Mouse (Mus musculus): Measurements from ENCODE around the gene Ykt6. TPM values are rescaled to one million over a fixed set of nuclear protein-coding genes. Genes with fewer than 3 reads are reported as not detected.
"Not testable (repeated sequence)": the region's sequence is repeated elsewhere in the genome, so short reads cannot be mapped to it uniquely, and the experiment has no call there.

Gene Ykt6
- polyA plus RNA-seq, 1 experiment from 2014 or later, result 95.9 TPM

DNA sequence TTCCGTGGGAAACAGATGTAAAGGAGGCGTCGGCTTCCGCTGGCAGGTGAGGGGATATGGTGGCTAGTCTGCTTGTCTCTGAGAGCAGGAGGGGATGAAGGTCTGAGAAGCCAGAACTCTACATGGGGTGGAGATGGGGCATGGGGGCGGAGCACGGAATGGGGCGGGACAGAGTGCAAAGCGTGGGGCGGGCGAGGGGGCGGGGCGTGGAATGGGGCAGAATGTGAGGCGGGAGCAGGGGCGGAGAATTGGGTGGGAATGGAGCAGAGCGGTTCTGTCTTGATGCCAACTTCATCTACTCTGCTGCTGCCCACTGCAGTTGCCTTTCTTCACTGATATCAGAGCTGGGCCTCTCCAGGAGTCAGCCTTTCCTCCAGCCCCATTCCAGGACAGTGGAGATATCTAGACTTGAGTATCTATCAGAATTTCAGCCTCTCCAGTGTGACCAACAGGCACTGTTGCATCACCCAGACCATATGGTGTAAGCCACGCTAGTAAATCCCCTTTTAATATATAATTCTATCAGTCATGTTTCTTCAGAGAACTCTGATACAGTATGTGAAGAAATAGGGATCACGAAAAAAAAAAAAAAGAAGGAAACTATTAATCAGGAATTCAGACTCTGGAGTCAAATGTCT is 35.1 kb upstream of the Ykt6 start:
- H3K9ac ChIP-seq (replicated peaks), result no peak overlapping the region
- no peak overlapping the region for H3K4me2 ChIP-seq (replicated peaks)
- 38% methylated on average over 17 of the region's 17 CpGs for WGBS
- no peaks in the 10 kb centered on the region for H3K27me3 ChIP-seq
- H3K4me1 ChIP-seq, result no peaks in the 10 kb centered on the region
- H3K27ac ChIP-seq (replicated peaks), result no peak overlapping the region
- H3K4me3 ChIP-seq, result no peak overlapping the region
- no peak for ATAC-seq (replicated peaks)
- H3K36me3 ChIP-seq, result no peaks in the 10 kb centered on the region
- H3K9me3 ChIP-seq, result no peaks in the 10 kb centered on the region

DNA sequence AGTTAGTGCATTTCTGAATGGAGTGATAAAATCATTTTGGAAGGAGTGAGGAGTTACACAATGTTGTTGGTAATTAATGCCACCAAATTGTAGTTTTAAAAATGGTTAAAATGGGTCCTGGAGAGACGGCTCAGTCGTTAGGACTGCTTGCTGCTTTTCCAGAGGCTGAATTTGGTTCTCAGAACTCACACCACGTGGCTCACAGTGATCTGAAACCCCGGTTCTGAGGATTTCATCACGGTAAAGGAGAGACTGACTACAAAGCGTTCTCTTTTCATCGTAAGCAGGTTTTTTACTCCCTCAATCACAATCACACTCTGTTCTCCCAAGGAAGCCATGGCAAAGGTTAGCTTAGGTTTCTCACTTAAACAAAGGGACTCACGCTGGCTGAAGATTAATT is 30.8 kb upstream of the Ykt6 start:
- 48% methylated on average over 8 of the region's 8 CpGs for WGBS
- Histone ChIP-seq H3K9me3 (no peaks in the 10 kb centered on the region), H3K4me2 (replicated peaks) (no peak overlapping the region), H3K9ac (replicated peaks) (no peak overlapping the region), H3K4me1 (no peaks in the 10 kb centered on the region), H3K36me3 (no peaks in the 10 kb centered on the region), H3K27ac (replicated peaks) (no peak overlapping the region), H3K27me3 (no peaks in the 10 kb centered on the region), H3K4me3 (no peak overlapping the region)
- no peak for ATAC-seq (replicated peaks)

DNA sequence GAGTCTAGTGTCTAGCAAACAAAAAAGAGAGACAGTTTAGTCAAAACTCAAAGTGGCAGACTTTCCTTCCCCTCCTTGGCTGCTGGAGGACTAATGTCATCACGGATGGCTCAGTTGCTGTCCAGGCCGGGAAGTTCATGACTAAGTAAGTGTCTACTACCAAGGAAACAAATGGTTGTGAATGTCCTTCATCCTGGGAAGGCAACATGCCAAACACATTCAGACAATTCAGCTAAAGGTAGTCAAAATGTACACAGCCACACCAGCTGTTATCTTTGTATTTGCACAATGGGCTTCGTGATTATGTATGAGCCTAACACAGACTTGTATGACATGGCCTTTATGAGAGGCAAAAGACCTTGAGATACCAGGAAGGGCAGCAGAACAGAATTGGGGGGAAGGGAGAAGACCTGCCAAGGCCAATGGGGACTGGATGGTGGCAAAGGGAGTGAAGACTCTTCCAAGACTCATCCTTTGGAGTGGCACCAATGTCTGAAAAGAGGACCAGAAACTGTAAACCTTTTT is 28.7 kb upstream of the Ykt6 start:
- 81% methylated on average over 3 of the region's 3 CpGs for WGBS
- no peaks in the 10 kb centered on the region for H3K27me3 ChIP-seq

DNA sequence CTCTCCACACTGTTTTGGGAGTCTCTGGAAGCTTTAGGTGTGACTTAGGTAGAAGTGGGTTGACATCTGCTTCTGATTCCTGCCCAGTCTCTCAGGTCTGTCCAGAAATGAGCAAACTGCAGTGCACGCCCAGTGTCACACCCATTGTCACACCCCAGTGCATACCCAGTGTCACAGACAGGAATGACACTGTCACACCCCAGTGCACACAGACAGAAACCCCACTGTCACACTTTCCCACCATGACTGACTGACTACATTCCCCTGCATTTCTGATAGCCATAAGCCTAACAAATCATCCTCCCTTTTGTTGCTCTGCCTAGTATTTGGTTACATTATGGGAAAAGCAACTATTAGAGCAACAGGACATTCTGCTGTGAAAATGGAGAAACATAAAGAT is 24.9 kb upstream of the Ykt6 start:
- H3K4me1 ChIP-seq, result no peaks in the 10 kb centered on the region
- no peak overlapping the region for H3K9ac ChIP-seq (replicated peaks)
- H3K4me3 ChIP-seq, result no peak overlapping the region
- no peak overlapping the region for H3K4me2 ChIP-seq (replicated peaks)
- H3K27me3 ChIP-seq, result no peaks in the 10 kb centered on the region
- 0 out of 2 replicates have a peak, but pooled peaks cover 4% of the 10 kb centered on the region for H3K9me3 ChIP-seq
- 81% methylated on average over 1 of the region's 1 CpGs for WGBS
- H3K27ac ChIP-seq (replicated peaks), result no peak overlapping the region
- ATAC-seq (replicated peaks), result no peak
- H3K36me3 ChIP-seq, result no peaks in the 10 kb centered on the region

More for the DNA sequence above, 28.7 kb upstream of the Ykt6 start:
- Histone ChIP-seq H3K4me3 (no peak overlapping the region), H3K9ac (replicated peaks) (no peak overlapping the region), H3K27ac (replicated peaks) (no peak overlapping the region), H3K4me2 (replicated peaks) (no peak overlapping the region), H3K36me3 (no peaks in the 10 kb centered on the region), H3K4me1 (no peaks in the 10 kb centered on the region), H3K9me3 (no peaks in the 10 kb centered on the region)
- no peak for ATAC-seq (replicated peaks)

DNA sequence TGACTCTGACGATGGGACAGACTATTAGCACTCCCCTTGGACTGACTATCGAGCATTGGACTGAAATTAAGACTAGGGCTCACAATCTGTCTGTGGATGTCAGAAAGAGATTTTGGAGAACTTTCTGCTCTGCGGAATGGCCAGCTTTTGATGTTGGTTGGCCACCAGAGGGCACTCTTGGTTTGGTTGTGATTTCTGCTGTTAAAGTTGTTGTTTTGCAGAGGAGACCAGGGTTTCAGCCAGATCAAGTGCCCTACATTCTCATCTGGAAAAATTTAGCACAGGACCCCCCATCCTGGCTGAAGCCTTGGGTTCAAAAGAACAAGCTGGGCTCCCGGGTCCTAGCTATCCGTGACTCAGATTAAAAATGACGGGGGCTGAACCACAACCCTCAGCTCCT is 23.5 kb upstream of the Ykt6 start:
- not testable (repeated sequence) for H3K4me2 ChIP-seq (replicated peaks); H3K27me3 ChIP-seq; ATAC-seq (replicated peaks); H3K27ac ChIP-seq (replicated peaks); H3K9me3 ChIP-seq; H3K9ac ChIP-seq (replicated peaks); H3K36me3 ChIP-seq; H3K4me1 ChIP-seq; H3K4me3 ChIP-seq
- 87% methylated on average over 6 of the region's 6 CpGs for WGBS

DNA sequence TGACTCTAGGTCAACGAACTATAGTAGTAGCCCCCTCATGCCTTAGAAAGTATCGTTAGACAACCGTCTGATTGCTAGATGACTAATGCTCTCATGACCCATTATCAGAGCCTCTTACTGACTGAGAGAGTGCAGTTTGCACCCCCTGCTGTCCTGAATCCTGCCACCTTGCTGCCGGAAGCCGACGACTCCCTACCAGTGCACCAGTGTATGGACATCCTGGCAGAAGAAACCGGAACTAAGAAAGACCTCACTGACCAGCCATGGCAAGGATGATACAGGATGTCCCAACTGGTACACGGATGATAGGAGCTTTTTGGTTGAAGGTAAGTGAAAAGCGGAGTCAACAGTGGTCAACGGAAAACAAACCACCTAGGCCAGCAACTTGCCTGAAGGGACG is 21.0 kb upstream of the Ykt6 start:
- not testable (repeated sequence) for H3K4me3 ChIP-seq; H3K4me1 ChIP-seq; H3K9ac ChIP-seq (replicated peaks); ATAC-seq (replicated peaks); H3K9me3 ChIP-seq; H3K27me3 ChIP-seq; H3K4me2 ChIP-seq (replicated peaks); H3K27ac ChIP-seq (replicated peaks); H3K36me3 ChIP-seq
- 95% methylated on average over 11 of the region's 11 CpGs for WGBS

DNA sequence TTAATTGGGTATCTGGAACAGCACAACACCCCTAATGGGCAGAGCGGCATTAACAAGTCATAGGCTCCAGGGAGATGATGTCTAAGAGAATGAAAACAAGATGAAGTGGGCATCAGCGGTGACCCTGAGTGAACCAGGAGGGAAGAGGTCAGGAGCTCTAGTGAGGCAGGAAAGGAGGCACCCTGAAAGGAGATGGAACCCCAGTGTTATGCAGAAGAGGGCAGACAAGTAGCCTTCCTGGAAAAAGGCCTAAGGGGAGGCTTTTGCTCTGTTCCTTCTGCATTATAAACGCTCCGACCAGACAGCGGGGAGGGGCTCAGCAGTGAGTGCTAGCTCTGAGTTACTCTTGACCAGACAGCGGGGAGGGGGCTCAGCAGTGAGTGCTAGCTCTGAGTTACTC is 12.5 kb upstream of the Ykt6 start:
- Histone ChIP-seq H3K9me3 (no peaks in the 10 kb centered on the region), H3K4me2 (replicated peaks) (no peak overlapping the region), H3K36me3 (no peaks in the 10 kb centered on the region), H3K4me1 (no peaks in the 10 kb centered on the region), H3K27ac (replicated peaks) (no peak overlapping the region), H3K27me3 (no peaks in the 10 kb centered on the region), H3K9ac (replicated peaks) (no peak overlapping the region), H3K4me3 (no peak overlapping the region)
- WGBS, result 64% methylated on average over 6 of the region's 6 CpGs
- no peak for ATAC-seq (replicated peaks)

DNA sequence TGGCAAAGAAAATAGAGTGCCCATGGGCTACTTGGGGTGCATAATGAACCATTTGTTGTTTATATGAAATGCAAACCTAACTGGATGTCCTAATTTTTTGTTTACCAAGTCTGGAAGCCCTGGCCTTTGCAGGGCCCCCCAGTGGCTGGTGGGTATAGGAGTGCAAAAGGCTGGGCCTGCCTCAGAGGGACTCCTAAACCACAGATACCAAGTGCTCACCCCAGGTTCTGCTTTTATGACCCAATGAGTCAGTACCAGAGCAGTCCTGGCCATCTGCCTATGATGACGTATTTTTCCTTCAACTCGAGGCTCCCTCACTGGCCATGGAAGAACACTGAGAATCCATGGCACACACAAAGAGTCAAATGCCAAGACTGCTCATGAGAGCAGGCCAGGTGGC is 10.4 kb upstream of the Ykt6 start:
- Histone ChIP-seq H3K4me1 (peaks cover 7% of the 10 kb centered on the region; the same call in 1 of the 2 replicates), H3K27ac (replicated peaks) (no peak overlapping the region), H3K36me3 (no peaks in the 10 kb centered on the region), H3K4me3 (no peak overlapping the region), H3K27me3 (no peaks in the 10 kb centered on the region), H3K9me3 (no peaks in the 10 kb centered on the region), H3K4me2 (replicated peaks) (no peak overlapping the region), H3K9ac (replicated peaks) (no peak overlapping the region)
- ATAC-seq (replicated peaks), result no peak
- WGBS, result 95% methylated on average over 2 of the region's 2 CpGs

DNA sequence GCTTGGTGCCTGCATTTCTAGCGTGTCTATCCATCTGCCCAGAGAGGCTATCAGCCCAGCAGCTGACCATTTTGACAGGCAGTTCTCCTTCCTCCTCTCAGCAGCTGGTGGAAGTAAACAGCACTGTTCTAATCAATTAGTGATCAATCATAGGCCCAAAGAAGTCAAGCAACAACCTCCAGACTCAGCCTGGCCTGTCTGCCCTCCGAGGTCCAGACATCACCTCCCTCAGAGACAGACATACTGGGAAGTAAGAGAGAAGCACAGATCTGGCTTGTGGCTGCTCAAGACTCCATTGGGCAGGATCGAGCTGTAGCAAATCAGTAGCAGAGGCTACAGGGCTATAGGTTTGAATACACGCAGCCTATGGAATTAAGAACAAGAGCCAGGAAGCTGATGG is 7.7 kb upstream of the Ykt6 start:
- WGBS, result 63% methylated on average over 4 of the region's 4 CpGs
- Histone ChIP-seq H3K4me3 (no peak overlapping the region), H3K36me3 (no peaks in the 10 kb centered on the region), H3K4me1 (peaks cover 7% of the 10 kb centered on the region; the same call in 1 of the 2 replicates), H3K4me2 (replicated peaks) (no peak overlapping the region), H3K27me3 (no peaks in the 10 kb centered on the region), H3K27ac (replicated peaks) (no peak overlapping the region), H3K9me3 (no peaks in the 10 kb centered on the region), H3K9ac (replicated peaks) (no peak overlapping the region)
- ATAC-seq (replicated peaks), result no peak

DNA sequence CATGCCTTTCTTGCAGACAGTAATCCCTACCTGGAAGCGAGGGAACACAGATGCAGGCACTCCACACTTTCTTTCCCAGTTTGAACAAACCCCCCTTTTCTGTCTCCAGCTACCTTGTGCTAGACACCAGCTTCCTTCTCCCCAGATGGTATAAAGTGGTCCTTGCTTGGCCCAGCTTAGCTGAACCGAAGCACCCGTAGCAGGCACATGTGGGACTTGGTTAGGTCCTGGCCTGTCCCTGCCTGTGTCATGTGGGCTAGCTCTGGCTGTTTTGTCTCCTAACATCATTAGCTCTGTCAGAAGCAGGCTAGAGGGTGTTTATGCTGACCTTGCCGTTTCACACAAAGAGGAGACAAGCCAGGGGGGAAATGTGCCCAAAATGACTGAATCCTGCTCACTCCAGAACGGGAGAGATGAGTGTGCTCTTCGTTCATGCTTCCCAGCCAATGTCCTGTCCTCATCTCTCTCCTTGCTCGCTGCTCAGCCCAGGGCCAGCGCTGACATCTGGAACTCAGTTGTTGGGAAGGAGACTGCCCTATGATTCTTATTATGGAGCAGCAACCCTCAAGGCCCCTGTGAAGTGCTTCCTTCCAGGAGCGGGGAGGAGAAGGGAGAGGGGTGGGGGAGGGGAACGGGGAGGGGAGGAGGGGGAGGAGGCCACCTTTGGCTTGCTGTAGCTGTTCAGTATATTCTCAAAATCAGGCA is 6.8 kb upstream of the Ykt6 start:
- WGBS, result 58% methylated on average over 10 of the region's 10 CpGs
- no peak overlapping the region for H3K4me3 ChIP-seq

DNA sequence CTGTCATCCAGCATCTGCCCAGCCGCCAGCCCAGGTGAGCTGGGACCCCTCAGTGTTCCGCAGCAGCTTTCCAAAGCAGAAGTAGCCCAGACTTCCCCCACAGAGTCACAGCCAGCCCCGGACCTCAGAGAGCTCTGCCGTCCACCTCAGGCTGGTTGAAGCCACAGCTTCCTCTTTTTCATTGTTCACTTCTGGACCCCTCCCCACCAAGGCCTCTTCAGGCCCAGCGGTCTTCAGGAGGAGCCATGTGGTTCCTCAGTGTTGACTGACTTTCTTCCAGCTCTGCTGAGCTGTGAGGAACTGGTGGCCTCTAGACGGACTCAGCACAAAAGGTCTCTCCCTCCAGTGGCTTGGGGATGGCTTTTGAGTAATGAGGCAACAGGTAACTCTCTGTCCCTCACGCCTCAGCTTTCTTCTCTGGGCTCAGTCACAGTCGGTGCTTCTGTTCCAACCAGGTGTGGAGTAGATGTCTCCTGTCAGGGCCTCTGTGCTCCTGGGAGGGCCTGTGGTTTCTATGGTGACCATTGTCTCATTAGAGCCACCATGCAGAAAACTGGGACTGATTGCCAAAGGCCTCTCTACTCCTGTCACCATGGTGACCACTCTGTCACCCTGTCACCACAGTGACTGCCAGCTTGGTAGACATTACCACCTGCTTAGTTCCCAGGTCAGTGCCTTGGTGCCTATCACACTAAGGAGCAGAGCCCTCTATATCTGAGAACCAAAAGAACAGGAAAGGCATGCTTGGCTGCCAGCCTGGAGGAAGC is 5.7 kb upstream of the Ykt6 start, which contains the start of gene Gck:
Gck (minus strand) TSS at position 496 of the 767 bp plus-strand sequence.
- Histone ChIP-seq H3K4me2 (replicated peaks) (no peak within 1 kb of the TSS), H3K36me3 (no peaks in the 10 kb centered on the region)

More for the DNA sequence above, 6.8 kb upstream of the Ykt6 start:
- Histone ChIP-seq H3K27ac (replicated peaks) (no peak overlapping the region), H3K4me1 (peaks cover 7% of the 10 kb centered on the region; the same call in 1 of the 2 replicates), H3K27me3 (no peaks in the 10 kb centered on the region), H3K9ac (replicated peaks) (no peak overlapping the region), H3K36me3 (no peaks in the 10 kb centered on the region), H3K9me3 (no peaks in the 10 kb centered on the region), H3K4me2 (replicated peaks) (no peak overlapping the region)
- ATAC-seq (replicated peaks), result no peak

DNA sequence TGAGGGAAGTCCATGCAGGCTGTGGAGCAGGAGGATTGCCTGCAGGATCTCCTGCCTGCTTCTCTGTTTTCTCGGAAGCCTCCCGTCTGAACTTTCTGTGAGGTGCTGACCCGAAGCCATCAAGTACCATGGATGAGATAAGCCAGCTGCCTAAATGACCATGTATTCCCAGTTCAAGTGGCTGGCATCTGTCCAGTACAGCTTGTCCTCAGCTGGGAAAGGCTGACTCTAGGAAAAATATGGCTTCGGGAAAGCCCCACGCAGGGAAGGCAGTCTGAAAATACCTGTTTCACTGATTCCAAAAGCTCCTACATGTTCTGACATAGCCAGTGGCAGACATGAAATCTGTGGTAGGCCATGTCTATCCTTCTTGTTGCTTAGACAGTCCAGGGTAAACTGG is 3.0 kb upstream of the Ykt6 start:
- Histone ChIP-seq H3K27ac (replicated peaks) (no peak overlapping the region), H3K4me2 (replicated peaks) (no peak overlapping the region), H3K36me3 (no peaks in the 10 kb centered on the region), H3K4me1 (peaks cover 26% of the 10 kb centered on the region), H3K4me3 (no peak overlapping the region), H3K9ac (replicated peaks) (no peak overlapping the region), H3K9me3 (no peaks in the 10 kb centered on the region), H3K27me3 (no peaks in the 10 kb centered on the region)
- 92% methylated on average over 5 of the region's 5 CpGs for WGBS
- no peak for ATAC-seq (replicated peaks)

More for the DNA sequence above, 5.7 kb upstream of the Ykt6 start, which contains the start of gene Gck:
- 52% methylated on average over 8 of the region's 8 CpGs for WGBS
- H3K27ac ChIP-seq (replicated peaks), result no peak within 1 kb of the TSS
- ATAC-seq (replicated peaks), result 0 out of 2 replicates have a peak, but pooled peaks have one; percentile 23
- no peaks in the 10 kb centered on the region for H3K27me3 ChIP-seq
- no peak within 1 kb of the TSS for H3K4me3 ChIP-seq
- no peaks in the 10 kb centered on the region for H3K9me3 ChIP-seq
- peaks cover 7% of the 10 kb centered on the region for H3K4me1 ChIP-seq
- H3K9ac ChIP-seq (replicated peaks), result no peak within 1 kb of the TSS
